Mouse (Mus musculus): ENCODE measurements around the gene Acot1.
"Not testable (repeated sequence)": the region's sequence is repeated elsewhere in the genome, so short reads cannot be mapped to it uniquely, and the experiment has no call there.

- TF ChIP-seq CTCF (IDR thresholded peaks at IDR 0.05; ENCODE audit: low read depth, low read length); POLR2A (IDR thresholded peaks at IDR 0.05; ENCODE audit: insufficient read depth, low read length): not testable (repeated sequence)
Measured at GRCm38 (mm10) chr12:84020528-84020927, 11.2 kb downstream of the Acot1 start.
